ENCODE assay signal across 9 mouse cellular contexts in the genomic region with DNA sequence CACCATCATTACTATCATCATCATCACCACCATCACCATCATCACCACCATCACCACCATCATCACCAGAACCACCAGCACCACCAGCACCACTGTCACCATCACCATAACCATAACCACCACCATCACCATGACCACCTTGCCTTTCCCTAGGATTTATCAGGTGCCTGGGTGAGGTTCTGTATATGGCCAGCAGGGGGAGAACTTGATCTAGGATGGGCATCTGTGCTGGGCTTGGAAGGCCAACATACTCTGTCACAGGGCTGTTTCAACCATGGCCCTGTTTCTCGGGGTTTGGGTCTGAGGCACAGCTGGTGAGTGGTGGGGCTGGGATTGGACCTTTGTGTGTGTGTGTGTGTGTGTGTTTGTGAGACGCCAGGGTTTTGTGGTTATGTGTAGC. TPM values are rescaled to one million over a fixed set of nuclear protein-coding genes. Genes with fewer than 3 reads are reported as not detected.
A peak's percentile ranks its signal among the peaks of the same experiment; 100 is the strongest.
DNase-seq lines count a peak whose midpoint lies in the region; ATAC-seq lines count a peak whose summit lies in the region.
"Had no signal": no experiment of that assay in that cellular context is flagged by ENCODE, and none has a peak within 500 bp of the region (broad histone marks: within the 10 kb centered on the region; RNA-seq: fewer than 3 reads in every experiment).

No protein-coding gene starts in this region.

- ATAC-seq in forebrain, embryonic 11.5 days (replicated peaks; ENCODE audit: low FRiP score), result no peak
- no peak for ATAC-seq in forebrain, embryonic 13.5 days
- ATAC-seq in liver, embryonic 11.5 days (replicated peaks; ENCODE audit: low FRiP score), result no peak

- H3K4me3 ChIP-seq in forebrain, embryonic 11.5 days (ENCODE audit: low read depth, low read length), result no peak overlapping the region
- no peak overlapping the region for H3K4me3 ChIP-seq in forebrain, embryonic 13.5 days
- H3K4me3 ChIP-seq in liver, embryonic 11.5 days (ENCODE audit: low read depth, low read length), result no peak overlapping the region
- H3K4me3 ChIP-seq: heart, embryonic 15.5 days had no signal

- no peaks in the 10 kb centered on the region for H3K27me3 ChIP-seq in forebrain, embryonic 11.5 days (ENCODE audit: control insufficient read depth, insufficient read depth, low read length)
- 0 out of 2 replicates have a peak, but pooled peaks cover 3% of the 10 kb centered on the region for H3K27me3 ChIP-seq in forebrain, embryonic 13.5 days
- no peaks in the 10 kb centered on the region for H3K27me3 ChIP-seq in liver, embryonic 11.5 days (replicated peaks; ENCODE audit: control insufficient read depth, insufficient read depth, low read length)

- no peak overlapping the region for H3K4me2 ChIP-seq in forebrain, embryonic 11.5 days (ENCODE audit: low read depth, low read length, severe bottlenecking)
- no peak overlapping the region for H3K4me2 ChIP-seq in forebrain, embryonic 13.5 days
- no peak overlapping the region for H3K4me2 ChIP-seq in liver, embryonic 11.5 days
- H3K4me2 ChIP-seq: heart, embryonic 15.5 days had no signal

- no peak overlapping the region for H3K27ac ChIP-seq in forebrain, embryonic 11.5 days (ENCODE audit: low read depth, low read length)
- H3K27ac ChIP-seq in forebrain, embryonic 13.5 days, result no peak overlapping the region
- H3K27ac ChIP-seq in liver, embryonic 11.5 days (ENCODE audit: low read depth, low read length), result no peak overlapping the region
- H3K27ac ChIP-seq: heart, embryonic 15.5 days had no signal

- 73% methylated on average over 2 of the region's 2 CpGs for WGBS in forebrain, embryonic 11.5 days
- WGBS in forebrain, embryonic 13.5 days, result 78% methylated on average over 2 of the region's 2 CpGs
- 39% methylated on average over 2 of the region's 2 CpGs for WGBS in liver, embryonic 11.5 days

- H3K36me3 ChIP-seq in forebrain, embryonic 11.5 days (ENCODE audit: control insufficient read depth, insufficient read depth, low read length), result no peaks in the 10 kb centered on the region
- H3K36me3 ChIP-seq in forebrain, embryonic 13.5 days (ENCODE audit: poor library complexity, severe bottlenecking), result no peaks in the 10 kb centered on the region
- H3K36me3 ChIP-seq in liver, embryonic 11.5 days (ENCODE audit: control insufficient read depth, insufficient read depth, low read length), result no peaks in the 10 kb centered on the region; the same call in 1 of the 2 replicates
- H3K36me3 ChIP-seq: heart, embryonic 15.5 days had no signal

- peak; percentile 68 for DNase-seq in forebrain, embryonic 11.5 days (ENCODE audit: low spot score)
- DNase-seq in liver (peak; percentile 48), ZHBTc4 (ENCODE audit: low read depth, low spot score) (peak; percentile 83)
- no peak for DNase-seq in liver, embryonic 11.5 days (ENCODE audit: low spot score)
- DNase-seq in kidney, postnatal 4 days, result peak; percentile 76 to 78
- peak; percentile 58 to 60 for DNase-seq in right cerebral cortex, postnatal 10 days (ENCODE audit: low spot score in 2 of 2)
- no peak for DNase-seq in yolk sac, embryonic 10.5 days (ENCODE audit: low spot score)

- no peak overlapping the region for H3K9ac ChIP-seq in forebrain, embryonic 11.5 days (ENCODE audit: low read length)
- H3K9ac ChIP-seq in forebrain, embryonic 13.5 days, result no peak overlapping the region
- H3K9ac ChIP-seq in liver, embryonic 11.5 days (ENCODE audit: low read depth, low read length), result no peak overlapping the region
- H3K9ac ChIP-seq: heart, embryonic 15.5 days had no signal

- H3K9me3 ChIP-seq in forebrain, embryonic 11.5 days (ENCODE audit: control insufficient read depth, low read length), result no peaks in the 10 kb centered on the region
- no peaks in the 10 kb centered on the region for H3K9me3 ChIP-seq in forebrain, embryonic 13.5 days (replicated peaks)
- no peaks in the 10 kb centered on the region for H3K9me3 ChIP-seq in liver, embryonic 11.5 days (ENCODE audit: control insufficient read depth, low read length)
- H3K9me3 ChIP-seq: heart, embryonic 15.5 days had no signal

- H3K4me1 ChIP-seq in forebrain, embryonic 11.5 days (replicated peaks; ENCODE audit: control insufficient read depth, insufficient read depth, low read length), result no peaks in the 10 kb centered on the region
- peaks cover 7% of the 10 kb centered on the region for H3K4me1 ChIP-seq in forebrain, embryonic 13.5 days
- H3K4me1 ChIP-seq in liver, embryonic 11.5 days (replicated peaks; ENCODE audit: control insufficient read depth, insufficient read depth, low read length), result peaks cover 7% of the 10 kb centered on the region

RNA-seq across cellular contexts. Expression of gene Laptm5, which starts 16.6 kb away (rescaled TPM):
- polyA plus RNA-seq in forebrain, embryonic 11.5 days (2014; fragmentation: Nextera tagmentation; extraction: Ambion mirVana), result 17.2 and 20.7 TPM in 2 replicates
- 15.5 and 16.7 TPM in 2 replicates for polyA plus RNA-seq in forebrain, embryonic 13.5 days (2015; fragmentation: Nextera tagmentation; extraction: Ambion mirVana)
- polyA plus RNA-seq in liver, embryonic 11.5 days (2014; fragmentation: Nextera tagmentation; extraction: Ambion mirVana), result 87.2 and 93.3 TPM in 2 replicates

RNA-seq across cellular contexts. Expression of gene Matn1, which starts 47.8 kb away (rescaled TPM):
- polyA plus RNA-seq in forebrain, embryonic 11.5 days (2014; fragmentation: Nextera tagmentation; extraction: Ambion mirVana), result not detected in 2 replicates
- not detected in 2 replicates for polyA plus RNA-seq in forebrain, embryonic 13.5 days (2015; fragmentation: Nextera tagmentation; extraction: Ambion mirVana)
- 0.29 and 0.32 TPM in 2 replicates for polyA plus RNA-seq in liver, embryonic 11.5 days (2014; fragmentation: Nextera tagmentation; extraction: Ambion mirVana)

Comparison
In these comparisons a context has a peak if more than half of its experiments do, and no peak if none do; other contexts are left out.
1. DNase-seq: peak in forebrain, embryonic 11.5 days (single experiment), liver (single experiment), ZHBTc4 (single experiment), kidney, postnatal 4 days (2 of 2) and right cerebral cortex, postnatal 10 days (2 of 2); none in liver, embryonic 11.5 days (single experiment) and yolk sac, embryonic 10.5 days (single experiment).